Mouse (Mus musculus) brown adipose tissue, adult 24 weeks (tissue): ENCODE measurements at regions not wholly inside any gene's neighbourhood (a gene's known extent, or its start where the extent isn't known, plus 50 kb on each side); places are given as distances from the start of the nearest gene placed in this dataset.

ENCODE experiments used
- H3K27ac ChIP-seq: fragments of 200-500 bp; replicated peaks from 2 replicates; pipeline ENCODE4 v1.5.1; 2012; ENCODE audit warnings: low read depth, mild to moderate bottlenecking, low read length
- H3K4me1 ChIP-seq: fragments of 200-500 bp; 2 replicates; pipeline ENCODE4 v1.6.1; 2012; ENCODE audit warnings: low read length, mixed read lengths; ENCODE audit not compliant: control insufficient read depth, insufficient read depth, insufficient read length
- H3K4me3 ChIP-seq: fragments of 200-500 bp; 2 replicates; pipeline ENCODE4 v1.5.1; 2012; ENCODE audit warnings: low read depth, mild to moderate bottlenecking, low read length, moderate library complexity; ENCODE audit not compliant: insufficient read depth

DNA sequence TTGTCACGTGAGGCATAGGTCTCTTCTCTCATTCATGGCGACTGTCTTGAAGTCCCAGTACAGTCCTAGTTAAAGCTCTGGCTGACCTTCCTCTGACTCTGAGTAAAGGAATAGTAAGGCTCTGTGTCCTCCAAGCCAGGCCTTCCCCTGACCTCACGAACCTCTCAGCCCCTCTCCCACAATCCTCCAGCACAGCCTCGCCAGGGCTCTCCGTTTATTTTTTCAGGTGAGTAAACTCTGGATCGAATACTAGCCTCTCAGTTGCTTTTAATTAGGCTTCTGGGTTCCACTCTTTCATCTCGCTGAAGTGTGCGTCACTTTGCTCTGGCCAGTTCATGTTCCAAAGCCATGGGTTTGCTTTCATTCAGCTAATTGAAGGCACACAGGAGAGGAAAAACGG, 133.8 kb downstream of the Mylk4 start:
- Histone ChIP-seq H3K4me3 (no peak overlapping the region), H3K4me1 (no peaks in the 10 kb centered on the region), H3K27ac (no peak overlapping the region)

DNA sequence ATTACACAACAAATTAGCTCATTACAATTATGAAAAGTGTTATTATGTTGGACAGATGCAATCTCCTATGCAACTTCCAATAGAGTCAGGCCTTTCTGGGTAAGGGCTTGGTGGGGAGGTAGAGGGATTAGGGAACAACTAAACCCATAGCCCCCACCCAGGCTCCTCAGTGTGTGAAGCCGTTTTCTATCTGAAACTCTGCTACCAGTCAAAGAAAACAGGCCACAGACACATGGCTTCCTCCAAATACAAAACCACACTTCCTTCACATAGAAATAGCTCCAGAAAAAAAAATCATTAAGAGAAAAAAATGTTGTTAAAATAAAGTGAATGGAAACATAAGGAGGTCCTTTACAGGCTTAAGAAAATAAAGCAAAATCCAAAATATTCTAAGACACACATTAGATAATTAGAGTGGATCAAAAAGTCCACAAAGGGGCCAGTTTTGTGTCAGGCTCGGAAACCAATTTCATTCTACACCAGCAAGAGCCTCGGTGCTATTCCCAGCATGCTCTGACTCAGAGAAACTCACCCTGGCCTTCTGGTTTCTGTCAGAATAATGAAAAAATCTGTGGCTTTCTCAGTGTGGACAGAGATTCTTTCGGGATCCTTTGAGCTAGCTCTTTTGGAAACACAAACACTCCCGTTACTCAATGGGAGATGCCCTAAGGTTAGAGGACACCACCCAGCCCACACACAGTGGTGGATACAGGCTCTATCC, 140.6 kb downstream of the Mylk4 start:
- H3K4me3 ChIP-seq = no peak overlapping the region
- no peaks in the 10 kb centered on the region for H3K4me1 ChIP-seq
- no peak overlapping the region for H3K27ac ChIP-seq

DNA sequence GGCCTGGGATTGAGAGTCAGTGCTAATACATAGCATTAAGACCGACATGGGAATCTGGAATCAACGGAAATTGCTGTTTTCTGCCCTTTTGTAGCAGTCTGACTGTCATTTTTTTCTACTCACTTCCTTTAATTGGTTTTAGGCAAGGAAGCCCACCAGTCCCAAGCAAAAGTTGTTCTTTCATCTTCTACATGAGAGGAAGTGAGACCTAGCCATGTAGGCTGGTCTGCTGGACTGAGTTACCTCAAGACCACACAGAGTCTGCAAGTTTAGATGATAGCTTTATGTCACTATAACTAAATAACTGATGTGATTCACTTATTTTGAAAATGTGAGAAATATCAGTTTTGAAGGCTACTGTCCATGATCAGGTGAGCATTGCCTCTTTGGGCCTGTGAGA, 142.8 kb downstream of the Mylk4 start:
- no peak overlapping the region for H3K27ac ChIP-seq
- H3K4me3 ChIP-seq = no peak overlapping the region
- no peaks in the 10 kb centered on the region for H3K4me1 ChIP-seq

DNA sequence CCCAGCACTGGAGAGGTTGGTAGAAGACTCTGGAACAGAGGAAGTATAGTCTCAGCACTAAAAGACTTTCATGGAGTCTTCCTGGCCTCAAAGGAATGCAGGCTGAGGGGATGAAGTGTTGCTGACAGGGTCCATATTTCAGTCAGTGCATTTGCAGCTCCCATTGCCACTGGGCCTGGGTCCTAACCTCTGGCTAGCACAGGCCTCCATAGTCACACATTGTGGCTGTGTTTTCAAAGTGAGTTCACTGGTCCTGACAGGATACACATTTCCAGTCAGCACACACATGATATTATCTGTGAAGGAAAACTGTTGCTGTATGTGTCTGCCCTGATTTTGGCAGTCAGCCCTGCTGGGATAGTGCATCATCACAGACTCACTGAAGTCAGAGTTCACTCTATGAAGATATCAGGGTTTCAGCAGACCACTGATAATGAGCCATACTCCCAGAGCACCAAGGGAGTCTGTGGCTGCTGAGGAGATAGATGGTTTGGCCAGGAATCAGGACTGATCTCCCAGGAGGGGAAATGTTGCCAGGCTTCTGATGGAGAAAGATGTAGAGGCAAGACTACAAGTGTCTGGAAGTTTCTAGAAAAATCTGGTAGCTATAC, 153.5 kb downstream of the Mylk4 start:
- Histone ChIP-seq H3K4me1 (no peaks in the 10 kb centered on the region), H3K4me3 (no peak overlapping the region), H3K27ac (no peak overlapping the region)

DNA sequence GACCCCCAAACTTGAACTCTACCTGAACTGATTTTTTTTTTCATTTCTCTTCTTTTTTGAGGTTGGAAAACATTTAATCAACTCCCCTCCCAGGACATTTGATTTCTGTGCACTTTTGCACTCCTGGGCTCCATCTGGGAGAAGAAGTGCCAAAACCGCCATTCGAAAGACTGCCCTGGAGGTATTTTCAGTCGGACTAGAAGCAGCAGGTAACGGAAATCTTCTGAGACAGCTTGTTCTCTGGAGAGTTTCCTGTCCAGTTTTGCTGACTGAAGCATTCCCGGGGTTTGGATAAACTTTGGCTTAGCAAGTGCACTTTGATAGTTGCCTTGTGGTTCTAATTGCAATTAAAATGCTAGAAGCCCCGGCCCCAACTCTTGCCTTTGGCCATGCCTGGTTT, 169.8 kb downstream of the Mylk4 start:
- Histone ChIP-seq H3K4me1 (no peaks in the 10 kb centered on the region; the same call in 1 of the 2 replicates), H3K4me3 (no peak overlapping the region), H3K27ac (no peak overlapping the region)

DNA sequence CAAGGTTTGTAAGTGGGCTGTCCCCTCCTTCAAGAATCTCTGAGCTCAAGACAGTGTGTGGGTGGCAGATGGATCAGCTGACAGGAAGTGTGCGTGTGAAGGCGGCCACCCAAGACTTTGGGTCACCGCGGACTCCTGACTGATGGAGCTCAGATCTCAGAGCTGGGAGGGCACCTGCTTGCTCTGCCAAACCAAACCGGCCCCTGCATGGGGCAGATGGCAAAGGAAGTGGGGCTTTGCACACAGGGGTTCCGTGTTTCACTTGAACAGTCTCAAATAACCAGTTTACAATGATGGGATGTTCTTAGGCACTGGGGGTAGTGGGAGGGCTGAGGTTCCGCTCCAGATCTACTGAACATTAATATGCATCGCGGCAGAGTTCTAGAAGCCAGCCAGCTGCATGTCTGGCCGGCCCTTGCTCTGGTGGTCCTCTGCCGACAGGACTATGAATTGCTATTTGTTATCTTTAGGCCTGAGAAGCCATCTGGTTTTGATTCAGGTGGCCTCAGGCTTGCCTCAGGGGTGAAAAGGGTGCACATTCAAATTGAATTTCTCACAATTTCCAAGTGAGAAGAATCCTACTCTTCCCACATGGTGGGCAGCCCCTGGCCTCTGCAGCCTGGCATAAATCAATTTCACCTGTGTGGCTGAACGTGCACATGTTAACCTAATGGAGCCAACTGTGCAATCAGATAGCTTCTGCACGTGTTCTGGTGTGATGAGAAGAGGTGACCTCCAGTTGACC, 172.0 kb downstream of the Mylk4 start:
- Histone ChIP-seq H3K4me1 (no peaks in the 10 kb centered on the region; the same call in 1 of the 2 replicates), H3K4me3 (no peak overlapping the region), H3K27ac (no peak overlapping the region)

DNA sequence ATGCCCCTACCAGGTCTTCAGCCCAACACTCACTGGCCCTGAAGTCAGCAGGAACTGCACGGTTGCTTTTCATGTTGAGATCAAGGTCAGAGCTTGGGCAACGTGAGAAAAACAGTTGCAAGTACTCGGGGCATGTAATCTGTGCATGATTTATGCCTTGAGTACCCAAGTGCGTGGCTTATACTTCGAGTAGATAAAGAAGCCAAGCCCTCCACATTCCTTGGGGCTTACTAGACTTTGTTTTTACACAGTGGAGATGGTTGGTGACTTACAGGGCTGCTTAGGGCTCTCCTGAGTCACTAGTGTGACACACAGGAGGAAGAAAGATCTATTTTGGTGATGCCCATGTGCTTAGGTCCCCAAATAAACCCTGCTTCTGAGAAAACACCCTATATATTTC, 172.8 kb downstream of the Mylk4 start:
- H3K4me3 ChIP-seq = no peak overlapping the region
- H3K27ac ChIP-seq = no peak overlapping the region
- no peaks in the 10 kb centered on the region; the same call in 1 of the 2 replicates for H3K4me1 ChIP-seq

DNA sequence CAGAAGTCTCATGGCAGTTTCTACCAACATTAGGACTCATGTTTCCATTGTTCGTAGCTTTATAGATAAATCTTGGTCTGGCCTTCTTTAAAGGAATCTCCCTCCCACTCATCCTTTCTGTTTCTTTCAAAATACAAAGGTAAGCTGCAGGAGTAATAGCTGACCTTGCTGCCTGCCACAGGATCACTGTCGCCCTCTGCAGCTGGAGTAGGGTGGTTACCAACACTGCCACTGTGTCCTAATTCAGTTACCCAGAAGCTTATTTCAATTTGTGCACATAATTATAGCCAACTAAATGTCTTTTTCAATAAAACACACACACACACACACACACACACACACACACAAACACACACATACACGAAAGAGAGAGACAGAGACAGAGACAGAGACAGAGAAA, 175.3 kb downstream of the Mylk4 start:
- H3K4me1 ChIP-seq = no peaks in the 10 kb centered on the region; the same call in 1 of the 2 replicates
- no peak overlapping the region for H3K4me3 ChIP-seq
- H3K27ac ChIP-seq = no peak overlapping the region

DNA sequence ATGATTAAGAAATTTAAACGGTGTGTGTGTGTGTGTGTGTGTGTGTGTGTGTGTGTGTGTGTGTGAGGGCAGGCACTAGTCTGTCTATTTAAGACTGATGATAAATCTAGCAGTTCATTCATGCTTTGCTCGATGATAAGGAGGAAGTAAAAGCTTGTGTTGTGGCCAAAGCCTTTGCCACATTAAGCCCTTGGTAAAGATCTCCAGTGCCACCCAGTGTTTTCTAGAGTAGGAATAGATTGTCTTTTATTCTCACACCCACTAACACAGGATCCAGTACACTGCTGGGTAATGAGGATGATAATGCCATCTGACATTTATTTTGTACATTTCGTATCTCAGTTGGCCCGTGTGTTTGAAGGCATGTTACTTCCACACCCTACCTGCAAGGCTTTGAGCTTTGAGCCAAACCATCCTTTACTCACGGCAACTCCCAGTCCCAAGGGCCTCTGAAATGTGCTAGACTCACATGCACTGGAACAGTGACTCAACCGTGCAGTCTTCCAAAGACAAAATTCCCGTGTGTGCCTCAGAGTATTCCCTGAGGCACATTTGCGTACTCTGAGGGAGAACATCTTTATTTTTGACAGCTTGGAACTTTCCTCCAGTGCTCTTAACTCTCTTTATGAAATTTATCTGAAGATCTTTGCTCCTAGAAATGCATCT, 179.7 kb downstream of the Mylk4 start:
- Histone ChIP-seq H3K27ac (no peak overlapping the region), H3K4me1 (no peaks in the 10 kb centered on the region)

DNA sequence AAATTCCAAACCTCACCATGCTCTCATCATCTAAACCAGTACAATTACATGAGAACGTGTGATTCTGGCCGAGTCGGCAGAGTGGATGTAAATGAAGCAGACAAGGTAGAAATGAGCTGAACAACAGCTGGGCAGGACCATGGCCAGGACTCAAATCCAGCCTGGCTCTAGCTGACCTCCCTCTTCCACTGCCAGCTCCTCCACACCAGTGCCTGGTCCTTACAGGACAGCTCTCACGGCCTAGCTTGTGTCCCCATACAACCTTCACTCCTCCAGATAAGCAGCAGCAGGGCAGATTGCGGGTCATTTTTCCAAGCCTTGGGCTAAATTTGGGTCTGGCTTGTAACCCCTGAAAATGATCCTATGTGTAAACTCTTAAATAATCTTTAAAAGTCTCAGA, 182.4 kb downstream of the Mylk4 start:
- Histone ChIP-seq H3K27ac (no peak overlapping the region), H3K4me1 (no peaks in the 10 kb centered on the region), H3K4me3 (no peak overlapping the region)

More for the DNA sequence above, 179.7 kb downstream of the Mylk4 start:
- H3K4me3 ChIP-seq = no peak overlapping the region

DNA sequence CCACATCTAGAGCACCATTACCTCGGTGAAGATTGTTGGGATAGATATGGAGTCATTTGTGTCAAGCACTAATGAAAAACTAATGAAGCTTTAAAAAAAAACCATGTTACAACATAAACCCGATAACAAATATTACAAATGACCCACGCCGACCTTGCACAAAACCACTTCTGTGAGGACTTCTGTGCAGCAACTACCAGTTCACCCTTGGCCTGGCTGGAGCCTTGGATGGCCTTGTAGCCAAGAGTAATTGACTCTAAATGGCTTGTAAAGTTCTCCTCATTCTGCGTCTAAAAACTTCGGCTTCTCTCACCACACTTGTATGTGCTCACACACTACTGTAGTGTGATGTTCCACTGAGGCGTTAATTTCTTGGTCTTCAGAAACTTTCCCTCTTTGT, 190.1 kb downstream of the Mylk4 start:
- Histone ChIP-seq H3K4me1 (peaks cover 5% of the 10 kb centered on the region; the same call in 1 of the 2 replicates), H3K4me3 (no peak overlapping the region), H3K27ac (peak overlapping the region; percentile 82)

DNA sequence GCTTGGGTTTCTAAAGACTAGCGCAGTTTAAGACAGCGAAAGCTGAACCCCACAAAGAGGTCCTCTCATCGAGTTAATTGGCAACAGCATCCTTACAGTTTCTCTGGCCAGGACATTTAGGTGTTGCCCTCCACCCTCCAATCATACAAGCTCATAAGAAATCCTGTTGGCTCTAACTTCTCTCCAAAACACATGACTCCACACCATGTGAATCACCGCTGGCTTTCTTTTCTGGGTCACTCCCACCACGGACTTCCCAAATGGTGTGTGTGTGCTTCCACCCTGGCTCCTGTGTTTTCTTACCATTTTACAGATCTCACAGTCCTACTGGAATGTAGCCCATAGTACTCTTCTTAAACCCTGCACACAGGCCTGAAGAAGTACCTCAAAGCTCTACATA, 190.6 kb downstream of the Mylk4 start:
- peaks cover 5% of the 10 kb centered on the region; the same call in 1 of the 2 replicates for H3K4me1 ChIP-seq
- H3K27ac ChIP-seq = peak overlapping the region; percentile 19; the same call in 1 of the 2 replicates
- no peak overlapping the region for H3K4me3 ChIP-seq

DNA sequence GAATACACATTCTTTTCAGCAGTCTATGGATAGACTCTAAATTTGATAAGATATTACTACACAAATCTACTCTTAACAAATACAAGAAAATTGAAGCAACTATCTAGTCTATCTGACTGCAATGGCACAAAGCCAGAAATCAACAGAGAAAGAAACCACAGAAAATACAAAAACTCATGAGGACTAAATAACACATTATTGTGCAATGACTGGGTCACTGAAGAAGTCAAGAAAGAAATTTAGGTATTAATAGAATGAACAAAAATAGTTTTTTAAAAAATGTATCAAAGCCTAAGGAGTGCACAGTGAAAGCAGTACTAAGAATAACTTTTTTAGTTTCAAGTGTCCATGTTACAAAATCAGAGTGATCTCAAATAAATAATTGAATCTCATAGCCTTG, 202.2 kb downstream of the Mylk4 start:
- no peaks in the 10 kb centered on the region for H3K4me1 ChIP-seq
- no peak overlapping the region for H3K27ac ChIP-seq
- no peak overlapping the region for H3K4me3 ChIP-seq

DNA sequence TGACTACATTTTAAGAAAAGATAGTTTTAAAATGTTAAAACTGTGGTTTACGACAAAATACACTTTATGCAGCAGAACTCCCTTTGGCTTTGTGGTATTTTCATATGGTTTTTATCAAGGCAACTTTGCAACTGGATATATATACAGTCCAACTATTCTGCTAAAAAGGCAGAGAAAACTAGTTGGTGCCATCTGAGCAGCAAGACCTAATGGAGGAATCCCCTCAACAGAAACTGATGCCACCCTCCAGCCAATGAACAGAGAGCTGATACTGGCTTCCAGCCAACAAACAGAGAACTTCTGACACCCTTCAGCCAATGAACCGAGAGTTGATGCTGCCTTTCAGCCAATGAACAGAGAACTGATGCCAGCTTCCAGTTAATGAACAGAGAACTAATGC, 215.9 kb downstream of the Mylk4 start:
- Histone ChIP-seq H3K4me1 (no peaks in the 10 kb centered on the region), H3K27ac (no peak overlapping the region), H3K4me3 (no peak overlapping the region)

DNA sequence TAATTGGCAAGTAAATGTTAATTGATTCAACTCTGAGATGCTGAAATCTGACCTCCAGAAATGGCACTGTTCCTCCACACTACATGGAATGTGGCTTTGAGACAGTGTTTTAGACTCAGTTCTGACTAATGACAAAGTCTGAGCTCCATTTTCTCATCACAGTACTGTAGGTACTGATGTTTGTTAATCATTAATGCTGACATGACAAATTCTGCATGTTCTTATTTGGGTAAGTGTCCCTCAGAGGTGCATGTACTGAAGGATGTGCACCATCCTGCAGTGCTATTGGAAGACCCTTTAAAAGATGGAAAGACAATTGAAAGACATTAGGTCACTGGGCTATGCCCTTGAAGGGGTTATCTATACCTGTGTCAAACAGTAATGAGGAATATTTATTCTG, 222.1 kb upstream of the Gmds start:
- no peak overlapping the region for H3K27ac ChIP-seq
- H3K4me3 ChIP-seq = no peak overlapping the region
- no peaks in the 10 kb centered on the region for H3K4me1 ChIP-seq
